Comparison of ENCODE assay signal across 1 mouse cellular context in genomic region chr9:110624361-110625166, GRCm38 (mm10).
TF ChIP-seq lines count a peak whose summit lies in the region.

Gene Nradd, minus strand, starts transcription at chr9:110624452.

TF ChIP-seq in CH12.LX, 34 proteins besides CTCF, POLR2A, EP300 and RAD21 (continued from another document):
- TF ChIP-seq MAFK (IDR thresholded peaks at IDR 0.05; ENCODE audit: insufficient replicate concordance, low read length) (no peak), NELFE (IDR thresholded peaks at IDR 0.05; ENCODE audit: low read depth, low read length) (peak; percentile 65; the same call in 1 of the 2 replicates), PAX5 (IDR thresholded peaks at IDR 0.05; ENCODE audit: low read length) (no peak), JUND (conservative IDR thresholded peaks at IDR 0.05; ENCODE audit: low read depth, low read length) (no peak), MYC (IDR thresholded peaks at IDR 0.05; ENCODE audit: low read depth, low read length) (peak; percentile 49; the same call in 1 of the 2 replicates), UBTF (IDR thresholded peaks at IDR 0.05; ENCODE audit: low read depth, low read length) (peak; percentile 3; the same call in 1 of the 2 replicates), JUN (IDR thresholded peaks at IDR 0.05; ENCODE audit: insufficient read depth, low read depth, low read length) (no peak), NRF1 (IDR thresholded peaks at IDR 0.05; ENCODE audit: low read depth, low read length) (peak; percentile 30; the same call in 1 of the 2 replicates), BHLHE40 (IDR thresholded peaks at IDR 0.05; ENCODE audit: low read depth, low read length) (no peak), MAX (IDR thresholded peaks at IDR 0.05; ENCODE audit: low read length) (peak; percentile 67), USF1 (IDR thresholded peaks at IDR 0.05; ENCODE audit: low read depth, low read length) (no peak), USF2 (conservative IDR thresholded peaks at IDR 0.05; ENCODE audit: low read depth, low read length) (no peak), TCF12 (IDR thresholded peaks at IDR 0.05; ENCODE audit: low read depth, low read length) (no peak), MAZ (IDR thresholded peaks at IDR 0.05; ENCODE audit: low read depth, low read length) (no peak), ZKSCAN1 (IDR thresholded peaks at IDR 0.05; ENCODE audit: borderline replicate concordance, low read depth, low read length) (no peak), SMC3 (IDR thresholded peaks at IDR 0.05; ENCODE audit: low read depth, low read length) (no peak), TBP (conservative IDR thresholded peaks at IDR 0.05; ENCODE audit: low read depth, low read length) (no peak), RCOR1 (conservative IDR thresholded peaks at IDR 0.05; ENCODE audit: low read depth, low read length) (no peak), GABPA (IDR thresholded peaks at IDR 0.05; ENCODE audit: insufficient replicate concordance, low read depth, low read length) (no peak), ZC3H11A (IDR thresholded peaks at IDR 0.05; ENCODE audit: low read depth, low read length) (no peak), ELF1 (IDR thresholded peaks at IDR 0.05; ENCODE audit: low read depth, low read length) (peak; percentile 78), HCFC1 (IDR thresholded peaks at IDR 0.05; ENCODE audit: low read depth, low read length) (peak; percentile 30; the same call in 1 of the 2 replicates), POLR2AphosphoS2 (IDR thresholded peaks at IDR 0.05; ENCODE audit: low read depth, low read length) (peak; percentile 28; the same call in 1 of the 2 replicates)
